Mouse (Mus musculus): Measurements from ENCODE around the gene Thsd7a. TPM values are rescaled to one million over a fixed set of nuclear protein-coding genes. Genes with fewer than 3 reads are reported as not detected.

Gene Thsd7a
- polyA plus RNA-seq, 1 experiment: 4.9 TPM

DNA sequence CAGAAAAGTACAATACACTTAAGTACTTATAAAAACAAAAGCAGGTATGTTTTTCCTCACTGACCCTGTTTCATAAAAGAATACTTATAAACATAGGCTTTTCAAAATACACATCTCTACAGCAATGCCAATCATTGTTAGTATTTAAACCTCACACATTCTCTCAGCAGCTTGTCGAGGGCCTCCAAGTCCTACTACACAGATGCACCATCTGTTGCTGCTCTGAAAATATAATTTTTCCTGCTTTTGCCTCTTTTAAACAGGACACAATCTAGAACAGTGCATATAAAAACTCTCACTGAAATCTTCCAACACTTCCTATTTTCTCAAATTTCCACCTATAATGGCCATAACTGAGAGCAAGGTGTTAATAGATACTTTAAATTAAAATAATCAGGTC, 270.9 kb downstream of the Thsd7a start:
- Histone ChIP-seq H3K4me1 (ENCODE audit: control insufficient read depth, insufficient read depth, low read length) (no peaks in the 10 kb centered on the region), H3K4me3 (ENCODE audit: insufficient read depth, low read length) (no peak overlapping the region), H3K27ac (ENCODE audit: insufficient read depth, low read length) (no peak overlapping the region)
- no peak for TF ChIP-seq CTCF (IDR thresholded peaks at IDR 0.05; ENCODE audit: borderline replicate concordance, insufficient read depth, low read length)
- TF ChIP-seq POLR2A (IDR thresholded peaks at IDR 0.05; ENCODE audit: low read depth, low read length): no peak

GRCm38 (mm10) chr6:12470935-12471334, 278.3 kb downstream of the Thsd7a start:
- no peaks in the 10 kb centered on the region for H3K4me1 ChIP-seq (ENCODE audit: control insufficient read depth, insufficient read depth, low read length)
- H3K27ac ChIP-seq (ENCODE audit: insufficient read depth, low read length): no peak overlapping the region
- no peak for TF ChIP-seq CTCF (IDR thresholded peaks at IDR 0.05; ENCODE audit: borderline replicate concordance, insufficient read depth, low read length)
- TF ChIP-seq POLR2A (IDR thresholded peaks at IDR 0.05; ENCODE audit: low read depth, low read length): no peak
- no peak overlapping the region for H3K4me3 ChIP-seq (ENCODE audit: insufficient read depth, low read length)

DNA sequence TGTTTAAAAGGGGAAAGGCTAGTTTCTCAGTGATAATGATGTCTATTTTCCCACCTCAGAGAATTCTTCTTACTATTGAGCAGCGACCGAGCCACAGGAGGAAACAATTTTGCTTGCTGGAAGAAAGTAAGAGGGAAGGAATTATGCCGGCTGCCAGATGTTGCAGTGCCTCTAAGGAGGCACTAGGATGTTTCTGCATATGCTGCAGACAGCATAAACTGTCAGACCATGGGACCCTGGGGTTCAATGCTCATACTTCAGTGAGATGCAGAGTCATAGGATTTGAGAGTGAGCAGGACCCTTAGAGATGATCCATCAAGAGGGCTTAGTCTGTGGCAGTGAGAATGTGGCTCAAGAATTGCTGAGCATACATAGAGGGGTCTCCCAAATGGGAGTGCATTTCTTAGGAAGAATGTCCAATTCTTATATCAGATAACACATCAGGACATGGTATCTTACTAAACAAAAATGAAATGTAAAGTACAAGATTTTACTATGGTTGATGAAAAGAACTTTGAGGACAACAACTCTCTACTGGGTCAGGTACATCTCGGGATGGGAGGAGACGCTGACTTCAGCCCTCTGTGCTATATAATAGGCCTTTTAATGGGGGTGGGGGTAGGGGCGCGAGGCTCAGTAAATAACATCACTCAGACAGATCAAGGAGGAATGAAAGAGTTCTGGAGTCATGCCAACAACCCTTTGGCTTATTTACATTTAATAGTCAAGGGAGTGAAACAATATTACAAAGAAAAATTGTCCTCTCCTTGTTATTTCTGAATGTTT, 281.7 kb downstream of the Thsd7a start:
- TF ChIP-seq POLR2A (IDR thresholded peaks at IDR 0.05; ENCODE audit: low read depth, low read length) (no peak), CTCF (IDR thresholded peaks at IDR 0.05; ENCODE audit: borderline replicate concordance, insufficient read depth, low read length) (no peak)
- H3K27ac ChIP-seq (ENCODE audit: insufficient read depth, low read length): no peak overlapping the region
- H3K4me3 ChIP-seq (ENCODE audit: insufficient read depth, low read length): no peak overlapping the region
- no peaks in the 10 kb centered on the region for H3K4me1 ChIP-seq (ENCODE audit: control insufficient read depth, insufficient read depth, low read length)

GRCm38 (mm10) chr6:12458841-12459240, 290.4 kb downstream of the Thsd7a start:
- no peak for TF ChIP-seq POLR2A (IDR thresholded peaks at IDR 0.05; ENCODE audit: low read depth, low read length)
- H3K4me3 ChIP-seq (ENCODE audit: insufficient read depth, low read length): no peak overlapping the region
- no peak overlapping the region for H3K27ac ChIP-seq (ENCODE audit: insufficient read depth, low read length)
- H3K4me1 ChIP-seq (ENCODE audit: control insufficient read depth, insufficient read depth, low read length): no peaks in the 10 kb centered on the region

DNA sequence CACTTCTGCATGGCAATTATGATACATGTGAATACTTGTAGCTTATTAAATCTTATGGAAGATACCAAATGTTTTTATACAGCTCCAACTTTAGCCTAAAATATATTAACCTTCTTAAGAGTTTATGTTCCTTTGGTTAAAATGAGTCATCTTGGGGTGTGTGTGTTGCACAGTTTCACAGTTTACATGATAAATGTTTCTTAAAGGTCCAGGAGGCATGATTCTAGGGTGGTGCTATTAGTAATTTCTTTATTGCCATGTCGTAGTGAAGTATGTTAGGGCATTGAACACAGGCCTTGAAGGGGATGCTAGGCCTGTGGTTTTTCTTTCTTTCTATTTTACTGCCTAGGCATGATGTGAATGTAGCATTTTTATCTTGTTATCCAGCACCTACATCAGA, 291.8 kb downstream of the Thsd7a start:
- Histone ChIP-seq H3K4me1 (ENCODE audit: control insufficient read depth, insufficient read depth, low read length) (no peaks in the 10 kb centered on the region), H3K27ac (ENCODE audit: insufficient read depth, low read length) (no peak overlapping the region), H3K4me3 (ENCODE audit: insufficient read depth, low read length) (no peak overlapping the region)
- TF ChIP-seq CTCF (IDR thresholded peaks at IDR 0.05; ENCODE audit: borderline replicate concordance, insufficient read depth, low read length): no peak
- no peak for TF ChIP-seq POLR2A (IDR thresholded peaks at IDR 0.05; ENCODE audit: low read depth, low read length)

DNA sequence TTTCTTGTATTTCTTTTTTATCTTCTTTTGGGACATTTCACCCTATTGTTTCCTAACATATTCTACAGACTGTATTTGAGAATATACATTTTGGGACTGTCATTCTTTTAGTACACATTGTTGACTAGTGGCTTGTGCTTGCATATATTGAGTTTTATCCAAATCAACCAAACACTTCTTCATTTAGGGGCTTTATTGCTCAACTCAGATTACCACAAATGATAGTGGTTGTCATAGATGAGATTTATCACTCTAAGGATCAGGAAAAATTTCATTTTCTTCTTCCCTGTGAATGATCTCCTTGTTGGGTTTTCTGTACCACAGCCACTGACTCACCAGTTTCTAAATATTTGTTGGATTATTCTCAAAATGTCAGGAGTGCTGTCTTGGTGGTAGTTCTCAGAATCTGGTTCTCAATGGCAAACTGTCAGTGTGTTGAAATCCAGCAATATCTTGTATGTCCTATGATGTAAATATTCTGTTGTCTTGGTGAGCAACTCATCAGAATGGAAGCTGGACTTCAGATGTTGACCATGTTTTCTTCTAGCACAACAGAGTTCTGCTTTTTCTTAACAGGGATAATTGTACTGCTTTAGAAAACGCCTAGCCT, 294.2 kb downstream of the Thsd7a start:
- H3K4me3 ChIP-seq (ENCODE audit: insufficient read depth, low read length): no peak overlapping the region
- TF ChIP-seq POLR2A (IDR thresholded peaks at IDR 0.05; ENCODE audit: low read depth, low read length) (no peak), CTCF (IDR thresholded peaks at IDR 0.05; ENCODE audit: borderline replicate concordance, insufficient read depth, low read length) (no peak)
- H3K4me1 ChIP-seq (ENCODE audit: control insufficient read depth, insufficient read depth, low read length): no peaks in the 10 kb centered on the region
- no peak overlapping the region for H3K27ac ChIP-seq (ENCODE audit: insufficient read depth, low read length)

DNA sequence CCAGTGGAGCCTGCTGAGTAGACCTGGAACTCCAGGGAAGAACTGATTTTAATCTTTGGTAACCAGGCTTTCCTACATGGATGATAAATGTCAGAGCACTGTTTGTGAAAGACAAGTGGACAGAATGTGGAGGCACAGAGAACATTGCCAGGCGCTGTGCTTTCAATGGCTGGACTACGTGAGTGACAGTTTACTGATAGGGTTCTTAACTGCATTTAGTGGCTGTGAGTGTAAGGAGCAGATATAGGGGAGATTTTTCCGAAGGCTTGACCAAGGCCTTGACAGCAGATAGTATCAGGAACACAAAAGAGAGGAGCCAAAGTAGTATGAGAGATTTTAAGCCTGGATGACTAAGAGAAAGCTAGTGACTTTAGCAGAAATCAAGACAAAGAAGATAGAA, 295.1 kb downstream of the Thsd7a start:
- H3K4me3 ChIP-seq (ENCODE audit: insufficient read depth, low read length): no peak overlapping the region
- H3K4me1 ChIP-seq (ENCODE audit: control insufficient read depth, insufficient read depth, low read length): no peaks in the 10 kb centered on the region
- H3K27ac ChIP-seq (ENCODE audit: insufficient read depth, low read length): no peak overlapping the region
- no peak for TF ChIP-seq CTCF (IDR thresholded peaks at IDR 0.05; ENCODE audit: borderline replicate concordance, insufficient read depth, low read length)

- Histone ChIP-seq H3K4me1 (ENCODE audit: control insufficient read depth, insufficient read depth, low read length) (no peaks in the 10 kb centered on the region), H3K4me3 (ENCODE audit: insufficient read depth, low read length) (no peak overlapping the region), H3K27ac (ENCODE audit: insufficient read depth, low read length) (no peak overlapping the region)
- no peak for TF ChIP-seq CTCF (IDR thresholded peaks at IDR 0.05; ENCODE audit: borderline replicate concordance, insufficient read depth, low read length)
- no peak for TF ChIP-seq POLR2A (IDR thresholded peaks at IDR 0.05; ENCODE audit: low read depth, low read length)
Observed at GRCm38 (mm10) chr6:12448851-12449250, 300.4 kb downstream of the Thsd7a start.

GRCm38 (mm10) chr6:12445486-12445885, 303.7 kb downstream of the Thsd7a start:
- Histone ChIP-seq H3K4me3 (ENCODE audit: insufficient read depth, low read length) (no peak overlapping the region), H3K4me1 (ENCODE audit: control insufficient read depth, insufficient read depth, low read length) (no peaks in the 10 kb centered on the region), H3K27ac (ENCODE audit: insufficient read depth, low read length) (no peak overlapping the region)
- no peak for TF ChIP-seq POLR2A (IDR thresholded peaks at IDR 0.05; ENCODE audit: low read depth, low read length)

GRCm38 (mm10) chr6:12439561-12439960, 309.6 kb downstream of the Thsd7a start:
- TF ChIP-seq CTCF (IDR thresholded peaks at IDR 0.05; ENCODE audit: borderline replicate concordance, insufficient read depth, low read length): no peak
- no peak for TF ChIP-seq POLR2A (IDR thresholded peaks at IDR 0.05; ENCODE audit: low read depth, low read length)

More at GRCm38 (mm10) chr6:12439561-12439960, 309.6 kb downstream of the Thsd7a start:
- Histone ChIP-seq H3K27ac (ENCODE audit: insufficient read depth, low read length) (no peak overlapping the region), H3K4me1 (ENCODE audit: control insufficient read depth, insufficient read depth, low read length) (no peaks in the 10 kb centered on the region), H3K4me3 (ENCODE audit: insufficient read depth, low read length) (no peak overlapping the region)
